Mouse (Mus musculus): ENCODE data around the gene Hck. TPM values are rescaled to one million over a fixed set of nuclear protein-coding genes. Genes with fewer than 3 reads are reported as not detected.

The Hck gene
- 6.7 and 7.9 TPM in 2 replicates for polyA plus RNA-seq (2015; fragmentation: Nextera tagmentation; extraction: Ambion mirVana)

GRCm38 (mm10) chr2:153108313-153109264 is at the start of gene Hck:
Gene Hck (plus strand): TSS chr2:153108468.
- H3K27ac ChIP-seq: no peak within 1 kb of the TSS
- 3% methylated on average over 52 of the region's 52 CpGs for WGBS

GRCm38 (mm10) chr2:153060216-153060615 is 48.1 kb upstream of the Hck start:
- Histone ChIP-seq H3K36me3 (no peaks in the 10 kb centered on the region), H3K9me3 (no peaks in the 10 kb centered on the region), H3K4me2 (replicated peaks) (no peak overlapping the region), H3K27me3 (peaks cover 9% of the 10 kb centered on the region), H3K4me1 (no peaks in the 10 kb centered on the region), H3K9ac (no peak overlapping the region), H3K4me3 (no peak overlapping the region), H3K27ac (no peak overlapping the region)
- ATAC-seq (ENCODE audit: low FRiP score, low read depth): no peak
- WGBS: 90% methylated on average over 7 of the region's 7 CpGs

More at GRCm38 (mm10) chr2:153108313-153109264, at the start of gene Hck:
- Histone ChIP-seq H3K9me3 (no peaks in the 10 kb centered on the region), H3K4me2 (replicated peaks) (peak within 1 kb of the TSS; percentile 76), H3K9ac (peak within 1 kb of the TSS; percentile 62), H3K27me3 (peaks cover 82% of the 10 kb centered on the region), H3K4me3 (peak within 1 kb of the TSS; percentile 47), H3K4me1 (peaks cover 17% of the 10 kb centered on the region), H3K36me3 (no peaks in the 10 kb centered on the region)
- ATAC-seq (ENCODE audit: low FRiP score, low read depth): peak; percentile 28; the same call in 1 of the 2 replicates

- ATAC-seq (ENCODE audit: low FRiP score, low read depth): no peak
- no peak overlapping the region for H3K27ac ChIP-seq
- no peaks in the 10 kb centered on the region for H3K9me3 ChIP-seq
- no peak overlapping the region for H3K4me2 ChIP-seq (replicated peaks)
- H3K27me3 ChIP-seq: peaks cover 19% of the 10 kb centered on the region
- H3K36me3 ChIP-seq: no peaks in the 10 kb centered on the region
- WGBS: 57% methylated on average over 3 of the region's 3 CpGs
- H3K9ac ChIP-seq: no peak overlapping the region
- no peak overlapping the region for H3K4me3 ChIP-seq
- no peaks in the 10 kb centered on the region for H3K4me1 ChIP-seq
These were observed 44.9 kb upstream of the Hck start for GRCm38 (mm10) chr2:153063394-153063793.

GRCm38 (mm10) chr2:153064190-153064970 is 43.9 kb upstream of the Hck start:
- WGBS: 67% methylated on average over 9 of the region's 9 CpGs
- H3K9ac ChIP-seq: no peak overlapping the region
- no peaks in the 10 kb centered on the region for H3K36me3 ChIP-seq
- no peak overlapping the region for H3K4me2 ChIP-seq (replicated peaks)
- no peak overlapping the region for H3K27ac ChIP-seq
- no peak for ATAC-seq (ENCODE audit: low FRiP score, low read depth)
- H3K4me1 ChIP-seq: no peaks in the 10 kb centered on the region
- no peaks in the 10 kb centered on the region for H3K9me3 ChIP-seq
- peaks cover 26% of the 10 kb centered on the region for H3K27me3 ChIP-seq
- H3K4me3 ChIP-seq: no peak overlapping the region

GRCm38 (mm10) chr2:153065747-153066508 is 42.3 kb upstream of the Hck start, which contains the start of gene Ccm2l:
Gene Ccm2l (plus strand): TSS chr2:153065955.
- WGBS: 48% methylated on average over 12 of the region's 12 CpGs
- Histone ChIP-seq H3K9ac (no peak within 1 kb of the TSS), H3K4me3 (no peak within 1 kb of the TSS), H3K4me2 (replicated peaks) (0 out of 2 replicates have a peak within 1 kb of the TSS, but pooled peaks have one; percentile 3), H3K27me3 (peaks cover 42% of the 10 kb centered on the region), H3K4me1 (no peaks in the 10 kb centered on the region), H3K27ac (no peak within 1 kb of the TSS), H3K9me3 (no peaks in the 10 kb centered on the region), H3K36me3 (no peaks in the 10 kb centered on the region)
- ATAC-seq (ENCODE audit: low FRiP score, low read depth): no peak

GRCm38 (mm10) chr2:153066991-153067390 is 41.3 kb upstream of the Hck start:
- ATAC-seq (ENCODE audit: low FRiP score, low read depth): no peak
- H3K4me1 ChIP-seq: no peaks in the 10 kb centered on the region
- H3K9me3 ChIP-seq: no peaks in the 10 kb centered on the region
- no peak overlapping the region for H3K4me3 ChIP-seq
- 46% methylated on average over 6 of the region's 6 CpGs for WGBS
- H3K4me2 ChIP-seq (replicated peaks): no peak overlapping the region
- H3K36me3 ChIP-seq: no peaks in the 10 kb centered on the region
- no peak overlapping the region for H3K27ac ChIP-seq
- no peak overlapping the region for H3K9ac ChIP-seq
- H3K27me3 ChIP-seq: peaks cover 52% of the 10 kb centered on the region

- H3K4me1 ChIP-seq: no peaks in the 10 kb centered on the region
- no peaks in the 10 kb centered on the region for H3K9me3 ChIP-seq
- H3K27ac ChIP-seq: no peak overlapping the region
- 10% methylated on average over 23 of the region's 23 CpGs for WGBS
- no peak for ATAC-seq (ENCODE audit: low FRiP score, low read depth)
- H3K36me3 ChIP-seq: no peaks in the 10 kb centered on the region
- H3K9ac ChIP-seq: no peak overlapping the region
- peaks cover 82% of the 10 kb centered on the region for H3K27me3 ChIP-seq
- H3K4me2 ChIP-seq (replicated peaks): no peak overlapping the region; the same call in none of the 2 replicates
- H3K4me3 ChIP-seq: no peak overlapping the region
These were observed 37.3 kb upstream of the Hck start for GRCm38 (mm10) chr2:153070762-153071490.

- ATAC-seq (ENCODE audit: low FRiP score, low read depth): peak; percentile 28; the same call in 1 of the 2 replicates
- H3K27me3 ChIP-seq: peaks cover 77% of the 10 kb centered on the region
- no peaks in the 10 kb centered on the region for H3K36me3 ChIP-seq
- H3K4me1 ChIP-seq: no peaks in the 10 kb centered on the region
- peak overlapping the region; percentile 40 for H3K4me3 ChIP-seq
- 4% methylated on average over 61 of the region's 67 CpGs for WGBS
- peak overlapping the region; percentile 60 for H3K9ac ChIP-seq
- no peaks in the 10 kb centered on the region for H3K9me3 ChIP-seq
- H3K4me2 ChIP-seq (replicated peaks): peak overlapping the region; percentile 69
- no peak overlapping the region for H3K27ac ChIP-seq
These were observed 36.6 kb upstream of the Hck start for GRCm38 (mm10) chr2:153071491-153072184.

GRCm38 (mm10) chr2:153074651-153075050 is 33.6 kb upstream of the Hck start:
- no peak overlapping the region for H3K4me3 ChIP-seq
- no peak overlapping the region for H3K4me2 ChIP-seq (replicated peaks)
- H3K4me1 ChIP-seq: no peaks in the 10 kb centered on the region
- no peaks in the 10 kb centered on the region for H3K36me3 ChIP-seq
- H3K9ac ChIP-seq: no peak overlapping the region
- ATAC-seq (ENCODE audit: low FRiP score, low read depth): no peak
- H3K9me3 ChIP-seq: no peaks in the 10 kb centered on the region
- 86% methylated on average over 10 of the region's 10 CpGs for WGBS
- peaks cover 60% of the 10 kb centered on the region for H3K27me3 ChIP-seq
- no peak overlapping the region for H3K27ac ChIP-seq

GRCm38 (mm10) chr2:153075961-153076360 is 32.3 kb upstream of the Hck start:
- H3K27me3 ChIP-seq: peaks cover 50% of the 10 kb centered on the region
- ATAC-seq (ENCODE audit: low FRiP score, low read depth): no peak

More at GRCm38 (mm10) chr2:153075961-153076360, 32.3 kb upstream of the Hck start:
- Histone ChIP-seq H3K4me2 (replicated peaks) (no peak overlapping the region), H3K27ac (no peak overlapping the region), H3K9me3 (no peaks in the 10 kb centered on the region), H3K36me3 (no peaks in the 10 kb centered on the region), H3K9ac (no peak overlapping the region), H3K4me3 (no peak overlapping the region), H3K4me1 (no peaks in the 10 kb centered on the region)
- WGBS: 60% methylated on average over 2 of the region's 2 CpGs
